Mouse (Mus musculus) spleen, postnatal 4 days (tissue): ENCODE data around the gene Hist1h2bj.

Experiments
- DNase-seq, 2 experiments: peaks; one replicate each; pipeline ENCODE4 v3.0.0; 2022; ENCODE audit warnings: low spot score in 2 of 2

The Hist1h2bj gene

GRCm38 (mm10) chr13:22015479-22016450, 27.2 kb upstream of the Hist1h2bj start:
- DNase-seq: peak; percentile 84 to 92

- DNase-seq: peak; percentile 56 to 78
These were observed 22.8 kb upstream of the Hist1h2bj start for GRCm38 (mm10) chr13:22019934-22020835.

GRCm38 (mm10) chr13:22020901-22021339, 22.1 kb upstream of the Hist1h2bj start:
- DNase-seq: peak; percentile 79 to 89

- DNase-seq: no peak
These were observed 21.4 kb upstream of the Hist1h2bj start for GRCm38 (mm10) chr13:22021581-22021980.

- DNase-seq: peak; percentile 85 to 91
These were observed 20.8 kb upstream of the Hist1h2bj start for GRCm38 (mm10) chr13:22022241-22022640.

GRCm38 (mm10) chr13:22026058-22027031, 16.7 kb upstream of the Hist1h2bj start:
- peak; percentile 88 to 96 for DNase-seq

- peak; percentile 97 to 99 for DNase-seq
These were observed 14.1 kb upstream of the Hist1h2bj start for GRCm38 (mm10) chr13:22028673-22029460.

GRCm38 (mm10) chr13:22029928-22030327, 13.1 kb upstream of the Hist1h2bj start:
- no peak for DNase-seq

GRCm38 (mm10) chr13:22030493-22030892, 12.5 kb upstream of the Hist1h2bj start:
- DNase-seq: no peak

- DNase-seq: no peak
These were observed 9.1 kb upstream of the Hist1h2bj start for GRCm38 (mm10) chr13:22033741-22034442.

GRCm38 (mm10) chr13:22034443-22035266, 8.4 kb upstream of the Hist1h2bj start:
- no peak for DNase-seq

GRCm38 (mm10) chr13:22035267-22036148, 7.5 kb upstream of the Hist1h2bj start, which contains the start of the genes Hist1h2ah and Hist1h2bk:
Gene Hist1h2ah, minus strand, starts transcription at chr13:22035568.
Gene Hist1h2bk, plus strand, starts transcription at chr13:22035870.
- DNase-seq: peak; percentile 84 to 88

GRCm38 (mm10) chr13:22036149-22036956, 6.7 kb upstream of the Hist1h2bj start:
- DNase-seq: peak; percentile 57 to 80

- no peak for DNase-seq
These were observed 6.0 kb upstream of the Hist1h2bj start for GRCm38 (mm10) chr13:22036986-22037385.

- DNase-seq: no peak
These were observed 5.6 kb upstream of the Hist1h2bj start for GRCm38 (mm10) chr13:22037415-22037814.

- DNase-seq: no peak
These were observed 3.6 kb upstream of the Hist1h2bj start for GRCm38 (mm10) chr13:22039364-22039763.
